Comparison of ENCODE assay signal across 36 mouse cellular contexts in genomic region chr2:173672328-173672896, GRCm38 (mm10). TPM values are rescaled to one million over a fixed set of nuclear protein-coding genes. Genes with fewer than 3 reads are reported as not detected.
DNase-seq lines count a peak whose midpoint lies in the region; ATAC-seq and TF ChIP-seq lines count a peak whose summit lies in the region.
"Had no signal": no experiment of that assay in that cellular context is flagged by ENCODE, and none has a peak within 500 bp of the region (broad histone marks: within the 10 kb centered on the region; RNA-seq: fewer than 3 reads in every experiment).

No protein-coding gene starts in this region.

- H3K4me1 ChIP-seq in forebrain, embryonic 13.5 days: peaks cover 22% of the 10 kb centered on the region
- H3K4me1 ChIP-seq in forebrain, embryonic 15.5 days: peaks cover 17% of the 10 kb centered on the region
- H3K4me1 ChIP-seq in lung, postnatal 0 days (ENCODE audit: insufficient read depth, low read depth, low read length): no peaks in the 10 kb centered on the region
- H3K4me1 ChIP-seq: hindbrain, embryonic 10.5 days; intestine, embryonic 15.5 days; limb, embryonic 13.5 days had no signal

- H3K9me3 ChIP-seq in forebrain, embryonic 13.5 days (replicated peaks): no peaks in the 10 kb centered on the region
- no peaks in the 10 kb centered on the region for H3K9me3 ChIP-seq in forebrain, embryonic 15.5 days
- no peaks in the 10 kb centered on the region for H3K9me3 ChIP-seq in lung, postnatal 0 days (ENCODE audit: low read length)
- H3K9me3 ChIP-seq: hindbrain, embryonic 10.5 days; hindbrain, embryonic 15.5 days; intestine, embryonic 15.5 days; limb, embryonic 13.5 days; lung, embryonic 15.5 days; neural tube, embryonic 12.5 days; stomach, embryonic 15.5 days had no signal

- H3K36me3 ChIP-seq in forebrain, embryonic 13.5 days (ENCODE audit: poor library complexity, severe bottlenecking): peaks cover 17% of the 10 kb centered on the region
- no peaks in the 10 kb centered on the region; the same call in 1 of the 2 replicates for H3K36me3 ChIP-seq in forebrain, embryonic 15.5 days
- no peaks in the 10 kb centered on the region for H3K36me3 ChIP-seq in lung, postnatal 0 days (ENCODE audit: insufficient read depth, low read length)
- H3K36me3 ChIP-seq: hindbrain, embryonic 15.5 days; intestine, embryonic 15.5 days had no signal

- no peak overlapping the region for H3K4me2 ChIP-seq in forebrain, embryonic 13.5 days
- no peak overlapping the region for H3K4me2 ChIP-seq in forebrain, embryonic 15.5 days (replicated peaks)
- no peak overlapping the region for H3K4me2 ChIP-seq in lung, postnatal 0 days (replicated peaks; ENCODE audit: low read depth, low read length)
- H3K4me2 ChIP-seq: hindbrain, embryonic 15.5 days; intestine, embryonic 15.5 days; limb, embryonic 13.5 days; liver, embryonic 11.5 days; lung, embryonic 15.5 days; neural tube, embryonic 12.5 days; stomach, embryonic 15.5 days had no signal

- peak; percentile 29 for DNase-seq in 416B (ENCODE audit: low read depth)
- peak; percentile 75 for DNase-seq in Muller cell, postnatal 12 days (ENCODE audit: inconsistent ontology term)
- peak; percentile 47 for DNase-seq in induced T-regulatory cell, adult 2 months (ENCODE audit: low read depth)
- no peak for DNase-seq in lung, postnatal 4 days
- DNase-seq in lung, postnatal 0 days (ENCODE audit: low spot score): no peak
- no peak for DNase-seq in gastrocnemius, adult 8-10 months (ENCODE audit: low spot score in 2 of 2)
- DNase-seq: adrenal gland, postnatal 10 days; cerebellum, adult 11 months; cerebellum, adult 9-11 months; gastrocnemius, postnatal 10 days; heart, postnatal 14 days; kidney, adult 8-10 months; kidney, postnatal 4 days; lung, postnatal 36 days; right cerebral cortex, postnatal 25 days had no signal

- no peak overlapping the region for H3K9ac ChIP-seq in forebrain, embryonic 13.5 days
- no peak overlapping the region for H3K9ac ChIP-seq in forebrain, embryonic 15.5 days (replicated peaks)
- no peak overlapping the region for H3K9ac ChIP-seq in lung, postnatal 0 days (replicated peaks; ENCODE audit: low read depth)
- H3K9ac ChIP-seq: hindbrain, embryonic 15.5 days; intestine, embryonic 15.5 days; limb, embryonic 13.5 days; lung, embryonic 15.5 days; neural tube, embryonic 12.5 days; stomach, embryonic 15.5 days had no signal

- H3K4me3 ChIP-seq in forebrain, embryonic 13.5 days: no peak overlapping the region
- H3K4me3 ChIP-seq in forebrain, embryonic 15.5 days: no peak overlapping the region
- H3K4me3 ChIP-seq in lung, postnatal 0 days (ENCODE audit: low read depth, low read length): no peak overlapping the region
- H3K4me3 ChIP-seq: erythroblast, embryonic 14.5 days; hindbrain, embryonic 10.5 days; hindbrain, embryonic 15.5 days; intestine, embryonic 15.5 days; limb, embryonic 13.5 days; lung, embryonic 15.5 days; neural tube, embryonic 12.5 days; stomach, embryonic 15.5 days had no signal

- no peaks in the 10 kb centered on the region for H3K27me3 ChIP-seq in forebrain, embryonic 13.5 days
- H3K27me3 ChIP-seq in forebrain, embryonic 15.5 days: no peaks in the 10 kb centered on the region
- H3K27me3 ChIP-seq in lung, postnatal 0 days (replicated peaks; ENCODE audit: insufficient read depth, low read length): no peaks in the 10 kb centered on the region
- H3K27me3 ChIP-seq: hindbrain, embryonic 15.5 days; intestine, embryonic 15.5 days; limb, embryonic 13.5 days; lung, embryonic 15.5 days; neural tube, embryonic 12.5 days; stomach, embryonic 15.5 days had no signal

- peak; percentile 27; the same call in 1 of the 2 replicates for ATAC-seq in forebrain, embryonic 13.5 days
- no peak for ATAC-seq in forebrain, embryonic 15.5 days (replicated peaks)
- ATAC-seq in lung, postnatal 0 days: no peak
- ATAC-seq: intestine, embryonic 15.5 days; midbrain, embryonic 16.5 days had no signal

- no peak for TF ChIP-seq EP300 in lung, postnatal 0 days (IDR thresholded peaks at IDR 0.05)

- H3K27ac ChIP-seq in forebrain, embryonic 13.5 days: no peak overlapping the region
- no peak overlapping the region for H3K27ac ChIP-seq in forebrain, embryonic 15.5 days (replicated peaks)
- H3K27ac ChIP-seq in lung, postnatal 0 days (ENCODE audit: low read length): no peak overlapping the region
- H3K27ac ChIP-seq: hindbrain, embryonic 10.5 days; hindbrain, embryonic 15.5 days; intestine, embryonic 15.5 days; kidney, postnatal 0 days; limb, embryonic 13.5 days; lung, embryonic 15.5 days; neural tube, embryonic 12.5 days; stomach, embryonic 15.5 days had no signal

- no peak for TF ChIP-seq CTCF in lung, postnatal 0 days (IDR thresholded peaks at IDR 0.05)

- WGBS in forebrain, embryonic 13.5 days: 39% methylated on average over 2 of the region's 2 CpGs
- WGBS in forebrain, embryonic 15.5 days: 29% methylated on average over 2 of the region's 2 CpGs
- 61% methylated on average over 2 of the region's 2 CpGs for WGBS in lung, postnatal 0 days

RNA-seq across cellular contexts. Expression of gene Rab22a, which starts 12.9 kb away (rescaled TPM):
- 33.2 and 34.8 TPM in 2 replicates for polyA plus RNA-seq in forebrain, embryonic 13.5 days (2015; fragmentation: Nextera tagmentation; extraction: Ambion mirVana)
- 35.3 and 36.9 TPM in 2 replicates for polyA plus RNA-seq in forebrain, embryonic 15.5 days (2015; fragmentation: Nextera tagmentation; extraction: Ambion mirVana)
- 27.3 and 29.0 TPM in 2 replicates for polyA plus RNA-seq in lung, postnatal 0 days (2015; fragmentation: Nextera tagmentation; extraction: Ambion mirVana)
- total RNA-seq in gastrocnemius, adult 8-10 months (2022): 10 to 100 TPM; 26.9 to 30.5 (median 28.8) TPM

RNA-seq across cellular contexts. Expression of gene 1700010B08Rik, which starts 46.8 kb away (rescaled TPM):
- not detected in 2 replicates for polyA plus RNA-seq in forebrain, embryonic 13.5 days (2015; fragmentation: Nextera tagmentation; extraction: Ambion mirVana)
- not detected in 2 replicates for polyA plus RNA-seq in forebrain, embryonic 15.5 days (2015; fragmentation: Nextera tagmentation; extraction: Ambion mirVana)
- 0.13 TPM in 1 of 2 replicates, not detected in the other for polyA plus RNA-seq in lung, postnatal 0 days (2015; fragmentation: Nextera tagmentation; extraction: Ambion mirVana)
- not detected for total RNA-seq in gastrocnemius, adult 8-10 months (2022)
- total RNA-seq: adrenal gland, postnatal 10 days; gastrocnemius, postnatal 10 days; heart, postnatal 14 days; layer of hippocampus, adult 8-10 months; layer of hippocampus, postnatal 25 days; left cerebral cortex, adult 8-10 months; left cerebral cortex, postnatal 36 days had no signal
- polyA plus RNA-seq: cortical plate, adult 2 months; embryonic facial prominence, embryonic 14.5 days; erythroblast, embryonic 14.5 days; heart, embryonic 14.5 days; hindbrain, embryonic 10.5 days; hindbrain, embryonic 15.5 days; intestine, embryonic 15.5 days; kidney, postnatal 0 days; limb, embryonic 13.5 days; liver, embryonic 11.5 days; liver, embryonic 16.5 days; lung, embryonic 15.5 days; midbrain, embryonic 16.5 days; neural tube, embryonic 12.5 days; stomach, embryonic 15.5 days had no signal

Comparison
In these comparisons a context has a peak if more than half of its experiments do, and no peak if none do; other contexts are left out.
1. DNase-seq: peak in 416B (single experiment), Muller cell, postnatal 12 days (single experiment) and induced T-regulatory cell, adult 2 months (single experiment); none in lung, postnatal 4 days (0 of 2), lung, postnatal 0 days (single experiment) and gastrocnemius, adult 8-10 months (0 of 2).